Mouse (Mus musculus) heart, postnatal 0 days (tissue): Measurements from ENCODE around the gene Tbxas1. TPM values are rescaled to one million over a fixed set of nuclear protein-coding genes. Genes with fewer than 3 reads are reported as not detected.

ENCODE experiments used
- ATAC-seq: fragments of 200-750 bp; cut with Nextera tagmentation; 2 replicates; pipeline ENCODE4 v1.8.0; 2017; ENCODE audit warnings: low read depth, moderate number of reproducible peaks, moderate library complexity; ENCODE audit not compliant: insufficient read depth
- DNase-seq: peaks from one replicate; pipeline ENCODE4 v3.0.0-alpha.2; 2016; ENCODE audit warnings: low spot score
- H3K27ac ChIP-seq: fragments of 300-500 bp; sonication (generic); 2 replicates; pipeline ENCODE4 v1.5.1; 2014; ENCODE audit warnings: low read depth, mild to moderate bottlenecking
- H3K27me3 ChIP-seq: fragments of 300-500 bp; sonication (generic); 2 replicates; pipeline ENCODE4 v1.6.1; 2014; ENCODE audit warnings: low read length, mixed read lengths; ENCODE audit not compliant: control insufficient read depth, insufficient read depth
- H3K36me3 ChIP-seq: fragments of 300-500 bp; sonication (generic); replicated peaks from 2 replicates; pipeline ENCODE4 v1.6.1; 2014; ENCODE audit warnings: low read length, mixed read lengths; ENCODE audit not compliant: control insufficient read depth, insufficient read depth
- H3K4me1 ChIP-seq: fragments of 300-500 bp; sonication (generic); 2 replicates; pipeline ENCODE4 v1.6.1; 2014; ENCODE audit warnings: antibody characterized with exemption; ENCODE audit not compliant: control insufficient read depth, insufficient read depth
- H3K4me2 ChIP-seq: fragments of 300-500 bp; sonication (generic); 2 replicates; pipeline ENCODE4 v1.6.1; 2014; ENCODE audit warnings: low read depth, mild to moderate bottlenecking, low read length, moderate library complexity
- H3K4me3 ChIP-seq: fragments of 300-500 bp; sonication (generic); 2 replicates; pipeline ENCODE4 v1.5.1; 2014; ENCODE audit warnings: low read depth, low read length
- H3K9ac ChIP-seq: fragments of 300-500 bp; sonication (generic); replicated peaks from 2 replicates; pipeline ENCODE4 v1.6.1; 2014; ENCODE audit warnings: low read depth, low read length, mixed read lengths
- H3K9me3 ChIP-seq: fragments of 300-500 bp; sonication (generic); replicated peaks from 2 replicates; pipeline ENCODE4 v1.6.1; 2016; ENCODE audit warnings: low read length; ENCODE audit not compliant: control insufficient read depth
- CTCF ChIP-seq: IDR thresholded peaks from 2 replicates; pipeline ENCODE4 v1.5.1; 2016; ENCODE audit warnings: antibody characterized with exemption, control low read depth, low read depth
- EP300 ChIP-seq: IDR thresholded peaks from 2 replicates; pipeline ENCODE4 v1.6.1; 2016; ENCODE audit warnings: antibody characterized with exemption, low read depth
- WGBS: fragments of 180-500 bp; shearing (Covaris S2); extraction: QIAGEN DNeasy Blood & Tissue Kit; methylation state at CpG from one replicate; pipeline ENCODE4 v1.1.7; 2014; 5-methylcytosine and 5-hydroxymethylcytosine counted together
- polyA plus RNA-seq: library from polyadenylated mRNA; unstranded; fragments of >200 nt; fragmentation: Nextera tagmentation; extraction: Ambion mirVana; gene quantifications from 2 replicates; pipeline ENCODE4 v1.2.1, GENCODE M21; 2015
- total RNA-seq: library from RNA; depleted of rRNA; stranded (reverse); fragments of >200 nt; gene quantifications from 2 replicates; pipeline ENCODE4 v1.2.3, GENCODE M21; 2014; ENCODE audit warnings: low replicate concordance

Gene Tbxas1
- total and polyA plus RNA-seq, 2 experiments from 2014 or later = 0.64 to 1.6 TPM

- Histone ChIP-seq H3K27ac (no peak overlapping the region), H3K4me1 (no peaks in the 10 kb centered on the region), H3K27me3 (no peaks in the 10 kb centered on the region), H3K4me2 (no peak overlapping the region), H3K9ac (no peak overlapping the region), H3K4me3 (no peak overlapping the region), H3K36me3 (no peaks in the 10 kb centered on the region), H3K9me3 (no peaks in the 10 kb centered on the region)
- TF ChIP-seq CTCF (no peak), EP300 (no peak)
- WGBS = 68% methylated on average over 6 of the region's 6 CpGs
- no peak for DNase-seq
- ATAC-seq = no peak
Observed at GRCm38 (mm10) chr6:38970759-38971158, 95.6 kb downstream of the Tbxas1 start.

DNA sequence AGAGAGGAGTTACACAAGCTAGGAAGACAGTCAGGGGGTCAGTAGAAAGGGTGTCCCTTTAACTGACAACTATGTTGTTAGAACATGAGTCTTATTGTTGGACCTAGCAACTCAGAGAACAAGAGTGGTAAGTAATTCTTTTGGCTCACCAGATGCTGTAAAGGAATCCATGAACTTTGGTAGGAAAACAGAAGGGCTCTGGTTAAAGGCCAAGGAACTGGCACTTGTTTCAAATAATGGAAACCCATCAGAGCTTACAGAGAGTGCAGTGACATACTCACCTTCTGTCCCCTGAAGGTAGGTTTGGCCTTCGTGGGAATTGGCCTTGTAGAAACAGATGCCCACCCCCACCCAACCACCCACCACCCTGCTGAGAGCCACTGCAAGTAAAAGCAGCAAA, 97.6 kb downstream of the Tbxas1 start:
- Histone ChIP-seq H3K4me3 (no peak overlapping the region), H3K36me3 (no peaks in the 10 kb centered on the region), H3K27me3 (no peaks in the 10 kb centered on the region), H3K9me3 (no peaks in the 10 kb centered on the region), H3K4me1 (no peaks in the 10 kb centered on the region), H3K9ac (no peak overlapping the region), H3K27ac (no peak overlapping the region), H3K4me2 (no peak overlapping the region)
- WGBS = 75% methylated on average over 1 of the region's 1 CpGs
- DNase-seq = no peak
- TF ChIP-seq EP300 (no peak), CTCF (no peak)
- no peak for ATAC-seq

DNA sequence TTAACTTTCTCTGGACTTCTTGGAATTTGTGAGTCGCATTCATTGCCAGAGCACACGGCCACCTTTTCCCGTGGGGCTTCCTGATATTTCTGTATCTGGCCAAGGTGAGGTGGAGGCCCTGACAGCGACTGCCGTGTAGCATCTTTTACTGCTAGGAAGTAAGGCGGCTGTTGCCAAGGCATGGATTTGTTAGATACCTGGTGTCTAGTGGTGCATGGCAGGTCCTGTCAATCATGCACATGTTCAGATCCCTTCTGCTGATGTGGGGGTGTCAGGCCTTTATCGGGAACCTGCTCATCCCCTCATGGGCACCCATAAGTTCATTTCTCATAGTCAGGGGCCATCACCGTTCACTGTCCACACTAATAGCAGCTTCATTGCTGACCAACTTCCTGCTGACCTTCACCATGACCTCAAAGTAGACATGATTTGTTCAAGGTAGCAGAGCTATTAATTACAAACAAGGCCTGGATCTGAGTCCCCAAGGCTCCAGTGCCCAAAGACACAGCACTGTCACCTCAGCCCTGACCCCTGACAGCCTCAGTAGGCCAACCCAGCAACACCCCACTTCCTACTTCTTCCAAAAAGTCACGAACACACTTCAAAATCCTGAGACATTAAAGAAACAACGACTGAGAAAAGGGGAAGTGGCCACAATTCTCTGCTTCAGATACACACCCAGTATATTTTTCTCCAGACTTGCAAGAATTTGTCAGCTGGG, 98.4 kb downstream of the Tbxas1 start:
- ATAC-seq (no peak), DNase-seq (no peak)
- Histone ChIP-seq H3K27me3 (no peaks in the 10 kb centered on the region), H3K4me3 (no peak overlapping the region), H3K36me3 (no peaks in the 10 kb centered on the region), H3K9ac (no peak overlapping the region), H3K27ac (no peak overlapping the region), H3K9me3 (no peaks in the 10 kb centered on the region), H3K4me1 (no peaks in the 10 kb centered on the region), H3K4me2 (no peak overlapping the region)
- WGBS = 79% methylated on average over 10 of the region's 10 CpGs
- TF ChIP-seq EP300 (no peak), CTCF (no peak)

- ATAC-seq (no peak), DNase-seq (no peak)
- Histone ChIP-seq H3K9me3 (no peaks in the 10 kb centered on the region), H3K36me3 (no peaks in the 10 kb centered on the region), H3K4me2 (no peak overlapping the region), H3K4me3 (no peak overlapping the region), H3K4me1 (no peaks in the 10 kb centered on the region), H3K27ac (no peak overlapping the region), H3K27me3 (no peaks in the 10 kb centered on the region), H3K9ac (no peak overlapping the region)
- TF ChIP-seq EP300 (no peak), CTCF (no peak)
- 54% methylated on average over 1 of the region's 1 CpGs for WGBS
Observed at GRCm38 (mm10) chr6:38974162-38974525, 98.9 kb downstream of the Tbxas1 start.

DNA sequence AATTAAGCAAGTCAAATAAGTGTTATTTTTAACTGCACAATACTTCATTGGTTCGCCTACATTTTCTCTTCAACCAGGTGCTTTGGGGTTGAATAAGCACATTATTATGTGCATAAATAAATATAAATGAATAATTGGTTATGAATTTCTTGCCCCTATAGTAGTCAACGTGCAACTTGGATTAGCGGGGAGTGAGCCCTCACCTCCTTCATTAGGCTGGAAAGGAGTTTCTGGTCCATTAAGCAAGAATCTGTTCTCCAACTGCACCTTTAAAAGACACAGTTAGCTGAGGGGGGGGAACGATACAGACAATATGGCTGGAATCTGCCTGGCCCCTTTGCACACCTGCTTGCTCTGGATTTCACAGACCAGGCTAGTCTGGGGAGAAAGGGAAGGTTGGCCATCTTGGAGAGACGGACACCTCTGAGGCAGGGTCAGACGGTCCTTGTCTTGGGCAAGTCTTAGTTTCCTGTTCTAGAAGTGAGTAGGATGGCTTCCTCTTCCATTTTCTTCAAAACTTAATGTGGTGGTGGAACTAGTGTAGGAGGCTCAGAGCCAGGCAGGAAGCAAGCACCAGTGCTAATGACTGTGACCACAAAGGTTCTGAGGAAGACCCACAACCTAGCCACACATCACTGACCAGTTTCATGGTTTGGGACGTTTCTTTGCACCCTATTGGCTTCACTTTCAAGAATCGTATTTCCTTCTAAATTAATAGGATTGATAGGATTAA, 99.5 kb downstream of the Tbxas1 start:
- H3K27me3 ChIP-seq = no peaks in the 10 kb centered on the region
- no peak overlapping the region for H3K27ac ChIP-seq
- no peak overlapping the region for H3K9ac ChIP-seq
- ATAC-seq (no peak), DNase-seq (no peak)
- TF ChIP-seq CTCF (no peak), EP300 (no peak)
- no peaks in the 10 kb centered on the region for H3K4me1 ChIP-seq
- no peak overlapping the region for H3K4me3 ChIP-seq
- H3K36me3 ChIP-seq = no peaks in the 10 kb centered on the region
- no peak overlapping the region for H3K4me2 ChIP-seq
- WGBS = 85% methylated on average over 8 of the region's 8 CpGs
- no peaks in the 10 kb centered on the region for H3K9me3 ChIP-seq
